Mouse (Mus musculus): ENCODE results near the gene Papolg.

- TF ChIP-seq MAX (IDR thresholded peaks at IDR 0.05; ENCODE audit: low read length) (no peak), POLR2A (IDR thresholded peaks at IDR 0.05; ENCODE audit: low read depth, low read length) (no peak), CTCF (conservative IDR thresholded peaks at IDR 0.05 in 1 of 2, IDR thresholded peaks at IDR 0.05 in 1 of 2; ENCODE audit: low read depth in 2 of 2, low read length in 2 of 2) (no peak), EP300 (IDR thresholded peaks at IDR 0.05; ENCODE audit: low read length) (peak; percentile 79), KAT2A (IDR thresholded peaks at IDR 0.05; ENCODE audit: insufficient replicate concordance, low read length) (no peak), MAZ (IDR thresholded peaks at IDR 0.05; ENCODE audit: low read depth, low read length) (no peak), MXI1 (IDR thresholded peaks at IDR 0.05; ENCODE audit: low read depth, low read length) (no peak), TCF12 (IDR thresholded peaks at IDR 0.05; ENCODE audit: low read depth, low read length) (no peak), NELFE (IDR thresholded peaks at IDR 0.05; ENCODE audit: low read depth, low read length) (no peak)
These were observed 74.1 kb downstream of the Papolg start for GRCm38 (mm10) chr11:23820977-23821376.
